In genomic region chr14:119250353-119250752, GRCm38 (mm10) we compare ENCODE assay signal across 26 mouse cellular contexts.
"Had no signal": no experiment of that assay in that cellular context is flagged by ENCODE, and none has a peak within 500 bp of the region (broad histone marks: within the 10 kb centered on the region; RNA-seq: fewer than 3 reads in every experiment).

No protein-coding gene starts in this region.

- H3K4me2 ChIP-seq: liver, embryonic 12.5 days; liver, embryonic 15.5 days; lung, embryonic 15.5 days; neural tube, embryonic 12.5 days; neural tube, embryonic 15.5 days had no signal

- H3K36me3 ChIP-seq: liver, embryonic 12.5 days; liver, embryonic 15.5 days; lung, embryonic 15.5 days; midbrain, embryonic 10.5 days; neural tube, embryonic 12.5 days; neural tube, embryonic 15.5 days had no signal

- H3K9me3 ChIP-seq: liver, embryonic 12.5 days; liver, embryonic 15.5 days; lung, embryonic 15.5 days; midbrain, embryonic 10.5 days; neural tube, embryonic 12.5 days; neural tube, embryonic 15.5 days had no signal

- H3K4me1 ChIP-seq: liver, embryonic 12.5 days; liver, embryonic 15.5 days; lung, embryonic 15.5 days; megakaryocyte, embryonic 14.5 days; midbrain, embryonic 10.5 days; neural tube, embryonic 12.5 days had no signal

- DNase-seq: kidney, adult 2 months; kidney, postnatal 25 days; layer of hippocampus, adult 9-11 months; layer of hippocampus, postnatal 36 days; liver; lung, adult 18-20 months; lung, postnatal 10 days; lung, postnatal 36 days; midbrain, embryonic 14.5 days; right cerebral cortex, adult 18-20 months; right cerebral cortex, postnatal 14 days; right cerebral cortex, postnatal 4 days; thymus, adult 2 months; thymus, postnatal 14 days; thymus, postnatal 4 days had no signal

- H3K9ac ChIP-seq: liver, embryonic 12.5 days; liver, embryonic 15.5 days; lung, embryonic 15.5 days; neural tube, embryonic 12.5 days; neural tube, embryonic 15.5 days had no signal

- H3K27me3 ChIP-seq: liver, embryonic 12.5 days; liver, embryonic 15.5 days; lung, embryonic 15.5 days; megakaryocyte, embryonic 14.5 days; neural tube, embryonic 12.5 days; neural tube, embryonic 15.5 days had no signal

- H3K27ac ChIP-seq: kidney, postnatal 0 days; layer of hippocampus, adult 2 months; left cerebral cortex, adult 2 months; liver, embryonic 12.5 days; liver, embryonic 15.5 days; lung, embryonic 15.5 days; midbrain, embryonic 10.5 days; neural tube, embryonic 12.5 days; neural tube, embryonic 15.5 days; stomach, postnatal 0 days had no signal

- ATAC-seq: liver, embryonic 12.5 days had no signal

- H3K4me3 ChIP-seq: layer of hippocampus, adult 2 months; left cerebral cortex, adult 2 months; liver, embryonic 12.5 days; liver, embryonic 15.5 days; lung, embryonic 15.5 days; megakaryocyte, embryonic 14.5 days; midbrain, embryonic 10.5 days; neural tube, embryonic 12.5 days; neural tube, embryonic 15.5 days had no signal
